1 mouse cellular context compared by ENCODE assay signal in genomic region chr13:34187571-34187970, GRCm38 (mm10).
TF ChIP-seq lines count a peak whose summit lies in the region.

No protein-coding gene starts in this region.

TF ChIP-seq in CH12.LX, 34 proteins besides CTCF, POLR2A, EP300 and RAD21 (continued from another document):
- TF ChIP-seq JUND (conservative IDR thresholded peaks at IDR 0.05; ENCODE audit: low read depth, low read length): peak; percentile 43; the same call in 1 of the 2 replicates
- no peak for TF ChIP-seq USF2 (conservative IDR thresholded peaks at IDR 0.05; ENCODE audit: low read depth, low read length)
- TF ChIP-seq MYC (IDR thresholded peaks at IDR 0.05; ENCODE audit: low read depth, low read length): peak; percentile 78; the same call in 1 of the 2 replicates
- peak; percentile 84 for TF ChIP-seq ELF1 (IDR thresholded peaks at IDR 0.05; ENCODE audit: low read depth, low read length)
- no peak for TF ChIP-seq TBP (conservative IDR thresholded peaks at IDR 0.05; ENCODE audit: low read depth, low read length)
- TF ChIP-seq E2F4 (IDR thresholded peaks at IDR 0.05; ENCODE audit: insufficient replicate concordance, low read depth, low read length): peak; percentile 55; the same call in 1 of the 2 replicates
- TF ChIP-seq MAFK (IDR thresholded peaks at IDR 0.05; ENCODE audit: insufficient replicate concordance, low read length): 0 out of 2 replicates have a peak, but pooled peaks have one; percentile 21
- no peak for TF ChIP-seq ZNF384 (IDR thresholded peaks at IDR 0.05; ENCODE audit: low read depth, low read length)
- peak; percentile 58; the same call in 1 of the 2 replicates for TF ChIP-seq MAX (IDR thresholded peaks at IDR 0.05; ENCODE audit: low read length)
- peak; percentile 48; the same call in 1 of the 2 replicates for TF ChIP-seq MEF2A (IDR thresholded peaks at IDR 0.05; ENCODE audit: borderline replicate concordance, low read depth, low read length)
- no peak for TF ChIP-seq GABPA (IDR thresholded peaks at IDR 0.05; ENCODE audit: insufficient replicate concordance, low read depth, low read length)
- TF ChIP-seq MXI1 (IDR thresholded peaks at IDR 0.05; ENCODE audit: low read depth, low read length): 0 out of 2 replicates have a peak, but pooled peaks have one; percentile 4
- TF ChIP-seq ETS1 (conservative IDR thresholded peaks at IDR 0.05; ENCODE audit: low read depth, low read length): no peak
- TF ChIP-seq PAX5 (IDR thresholded peaks at IDR 0.05; ENCODE audit: low read length): no peak
- TF ChIP-seq SIN3A (IDR thresholded peaks at IDR 0.05; ENCODE audit: low read length): 0 out of 2 replicates have a peak, but pooled peaks have one; percentile 46
- no peak for TF ChIP-seq JUN (IDR thresholded peaks at IDR 0.05; ENCODE audit: insufficient read depth, low read depth, low read length)
- TF ChIP-seq CHD2 (IDR thresholded peaks at IDR 0.05; ENCODE audit: low read length): no peak
- TF ChIP-seq MAZ (IDR thresholded peaks at IDR 0.05; ENCODE audit: low read depth, low read length): no peak
- no peak for TF ChIP-seq USF1 (IDR thresholded peaks at IDR 0.05; ENCODE audit: low read depth, low read length)
- no peak for TF ChIP-seq NRF1 (IDR thresholded peaks at IDR 0.05; ENCODE audit: low read depth, low read length)
- no peak for TF ChIP-seq TCF12 (IDR thresholded peaks at IDR 0.05; ENCODE audit: low read depth, low read length)
- no peak for TF ChIP-seq NELFE (IDR thresholded peaks at IDR 0.05; ENCODE audit: low read depth, low read length)
- no peak for TF ChIP-seq ZMIZ1 (IDR thresholded peaks at IDR 0.05; ENCODE audit: low read depth, low read length)
- TF ChIP-seq BHLHE40 (IDR thresholded peaks at IDR 0.05; ENCODE audit: low read depth, low read length): peak; percentile 20; the same call in 1 of the 2 replicates
- TF ChIP-seq ZC3H11A (IDR thresholded peaks at IDR 0.05; ENCODE audit: low read depth, low read length): peak; percentile 81
- TF ChIP-seq SMC3 (IDR thresholded peaks at IDR 0.05; ENCODE audit: low read depth, low read length): peak; percentile 93
- peak; percentile 45; the same call in 1 of the 2 replicates for TF ChIP-seq HCFC1 (IDR thresholded peaks at IDR 0.05; ENCODE audit: low read depth, low read length)
- TF ChIP-seq RCOR1 (conservative IDR thresholded peaks at IDR 0.05; ENCODE audit: low read depth, low read length): no peak
TF ChIP-seq in CH12.LX: peak in this region for 14.
